Mouse (Mus musculus): ENCODE measurements around the gene Nsun3. TPM values are rescaled to one million over a fixed set of nuclear protein-coding genes. Genes with fewer than 3 reads are reported as not detected.

Nsun3 gene
- polyA plus RNA-seq, 1 experiment from 2014 or later, result 10.0 TPM

DNA sequence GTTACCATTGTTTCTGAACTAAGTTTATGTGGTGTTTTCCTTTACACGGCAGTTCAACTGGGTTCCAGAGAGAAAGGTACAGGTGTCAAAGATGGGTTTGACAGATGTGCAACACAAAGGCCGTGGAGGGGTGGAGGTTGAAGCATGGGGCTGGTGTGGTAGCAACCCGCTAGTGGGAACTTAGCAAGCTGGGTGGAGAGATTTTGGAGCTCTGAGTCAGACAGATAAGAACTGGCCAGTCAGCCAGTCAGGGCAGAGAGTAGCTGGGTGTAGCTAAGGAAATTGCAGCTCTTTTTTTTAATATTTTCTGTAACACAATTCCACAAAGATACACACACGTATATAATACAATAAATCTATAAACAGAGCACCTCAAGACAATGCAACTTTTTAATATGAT lies 24.2 kb upstream of the Nsun3 start:
- Histone ChIP-seq H3K9me3 (ENCODE audit: control insufficient read depth, low read length) (no peaks in the 10 kb centered on the region), H3K36me3 (ENCODE audit: control insufficient read depth, insufficient read depth, low read length) (no peaks in the 10 kb centered on the region), H3K27ac (ENCODE audit: low read depth, low read length) (no peak overlapping the region), H3K4me3 (ENCODE audit: low read depth, low read length) (no peak overlapping the region), H3K4me2 (no peak overlapping the region), H3K4me1 (ENCODE audit: control insufficient read depth, insufficient read depth, low read length) (no peaks in the 10 kb centered on the region), H3K27me3 (ENCODE audit: control insufficient read depth, insufficient read depth, low read length) (no peaks in the 10 kb centered on the region), H3K9ac (ENCODE audit: low read length) (no peak overlapping the region)
- ATAC-seq (ENCODE audit: low FRiP score), result no peak
- WGBS, result 88% methylated on average over 4 of the region's 4 CpGs
- no peak for DNase-seq (ENCODE audit: low spot score, missing footprints)

DNA sequence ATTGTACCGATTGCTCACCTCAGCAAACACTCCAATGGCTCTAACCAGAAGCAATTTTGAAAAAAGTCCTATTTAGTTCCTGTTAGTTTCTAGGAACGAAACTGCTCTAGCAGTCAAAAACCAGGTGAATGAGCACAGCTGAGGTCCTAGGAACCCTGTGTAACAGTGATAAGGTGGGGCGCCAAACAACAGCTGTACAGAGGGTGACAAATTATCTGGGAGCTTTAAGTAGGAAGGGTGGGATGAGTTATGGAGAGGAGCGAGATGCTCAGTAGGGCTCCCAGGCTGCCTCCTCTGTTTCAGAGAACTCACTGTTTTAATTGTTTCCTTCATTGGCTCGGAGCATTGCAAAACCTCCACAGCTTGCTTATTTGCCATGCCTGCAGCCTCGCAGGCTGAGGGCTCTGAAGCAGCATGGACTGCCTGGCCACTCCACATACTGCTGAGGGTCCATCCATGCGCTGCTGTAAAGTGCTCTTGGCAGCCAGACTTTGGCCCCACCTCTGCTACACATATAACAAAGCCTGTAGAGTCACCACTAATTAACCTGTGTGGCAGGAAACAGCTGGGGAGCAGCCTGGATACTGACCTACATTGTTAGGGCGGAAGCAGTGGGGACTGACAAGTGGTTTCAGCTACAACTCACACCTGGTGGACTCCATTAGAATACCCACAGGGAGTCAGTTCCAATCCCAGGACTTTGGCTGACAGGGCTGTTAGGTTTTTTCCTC lies 20.8 kb upstream of the Nsun3 start:
- WGBS, result 61% methylated on average over 8 of the region's 8 CpGs
- no peak for ATAC-seq (ENCODE audit: low FRiP score)

GRCm38 (mm10) chr16:62804621-62805020 lies 18.0 kb upstream of the Nsun3 start:
- 92% methylated on average over 3 of the region's 3 CpGs for WGBS
- Histone ChIP-seq H3K9ac (ENCODE audit: low read length) (no peak overlapping the region), H3K9me3 (ENCODE audit: control insufficient read depth, low read length) (no peaks in the 10 kb centered on the region), H3K36me3 (ENCODE audit: control insufficient read depth, insufficient read depth, low read length) (no peaks in the 10 kb centered on the region), H3K27me3 (ENCODE audit: control insufficient read depth, insufficient read depth, low read length) (no peaks in the 10 kb centered on the region), H3K4me3 (ENCODE audit: low read depth, low read length) (no peak overlapping the region), H3K4me2 (no peak overlapping the region), H3K4me1 (ENCODE audit: control insufficient read depth, insufficient read depth, low read length) (no peaks in the 10 kb centered on the region), H3K27ac (ENCODE audit: low read depth, low read length) (no peak overlapping the region)
- no peak for ATAC-seq (ENCODE audit: low FRiP score)
- DNase-seq (ENCODE audit: low spot score, missing footprints), result no peak

More for the DNA sequence above, 20.8 kb upstream of the Nsun3 start:
- Histone ChIP-seq H3K36me3 (ENCODE audit: control insufficient read depth, insufficient read depth, low read length) (no peaks in the 10 kb centered on the region), H3K27ac (ENCODE audit: low read depth, low read length) (no peak overlapping the region), H3K4me2 (no peak overlapping the region), H3K9me3 (ENCODE audit: control insufficient read depth, low read length) (no peaks in the 10 kb centered on the region), H3K4me1 (ENCODE audit: control insufficient read depth, insufficient read depth, low read length) (no peaks in the 10 kb centered on the region), H3K27me3 (ENCODE audit: control insufficient read depth, insufficient read depth, low read length) (no peaks in the 10 kb centered on the region), H3K9ac (ENCODE audit: low read length) (no peak overlapping the region), H3K4me3 (ENCODE audit: low read depth, low read length) (no peak overlapping the region)
- no peak for DNase-seq (ENCODE audit: low spot score, missing footprints)

DNA sequence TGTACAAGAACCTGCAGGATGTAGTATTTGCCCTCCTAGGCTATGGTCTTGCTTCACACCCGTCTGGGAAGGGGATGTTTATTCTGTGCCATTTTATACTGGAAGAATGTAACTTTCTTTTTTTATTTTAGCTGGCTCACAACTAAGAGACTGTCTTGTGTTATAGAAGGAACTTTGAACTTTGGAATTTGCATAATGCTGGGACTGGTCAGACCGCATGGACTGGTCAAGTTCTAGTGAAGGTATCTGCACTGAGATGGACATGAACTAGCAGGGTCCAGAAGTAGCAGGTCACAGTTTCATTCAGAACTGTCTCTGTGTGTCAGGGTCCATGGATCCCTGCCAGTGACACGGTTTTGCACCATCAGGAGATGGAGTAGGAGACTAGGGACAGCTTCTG lies 13.2 kb upstream of the Nsun3 start:
- Histone ChIP-seq H3K4me3 (ENCODE audit: low read depth, low read length) (no peak overlapping the region), H3K4me2 (no peak overlapping the region), H3K4me1 (ENCODE audit: control insufficient read depth, insufficient read depth, low read length) (no peaks in the 10 kb centered on the region), H3K27me3 (ENCODE audit: control insufficient read depth, insufficient read depth, low read length) (no peaks in the 10 kb centered on the region), H3K36me3 (ENCODE audit: control insufficient read depth, insufficient read depth, low read length) (no peaks in the 10 kb centered on the region), H3K27ac (ENCODE audit: low read depth, low read length) (no peak overlapping the region), H3K9ac (ENCODE audit: low read length) (no peak overlapping the region), H3K9me3 (ENCODE audit: control insufficient read depth, low read length) (no peaks in the 10 kb centered on the region)
- ATAC-seq (ENCODE audit: low FRiP score), result no peak
- WGBS, result 88% methylated on average over 3 of the region's 3 CpGs
- no peak for DNase-seq (ENCODE audit: low spot score, missing footprints)

GRCm38 (mm10) chr16:62799426-62799825 lies 12.8 kb upstream of the Nsun3 start:
- Histone ChIP-seq H3K27ac (ENCODE audit: low read depth, low read length) (no peak overlapping the region), H3K9me3 (ENCODE audit: control insufficient read depth, low read length) (no peaks in the 10 kb centered on the region), H3K36me3 (ENCODE audit: control insufficient read depth, insufficient read depth, low read length) (no peaks in the 10 kb centered on the region), H3K4me1 (ENCODE audit: control insufficient read depth, insufficient read depth, low read length) (no peaks in the 10 kb centered on the region), H3K27me3 (ENCODE audit: control insufficient read depth, insufficient read depth, low read length) (no peaks in the 10 kb centered on the region), H3K4me3 (ENCODE audit: low read depth, low read length) (no peak overlapping the region), H3K9ac (ENCODE audit: low read length) (no peak overlapping the region), H3K4me2 (no peak overlapping the region)
- no peak for ATAC-seq (ENCODE audit: low FRiP score)
- 85% methylated on average over 4 of the region's 4 CpGs for WGBS
- DNase-seq (ENCODE audit: low spot score, missing footprints), result no peak

DNA sequence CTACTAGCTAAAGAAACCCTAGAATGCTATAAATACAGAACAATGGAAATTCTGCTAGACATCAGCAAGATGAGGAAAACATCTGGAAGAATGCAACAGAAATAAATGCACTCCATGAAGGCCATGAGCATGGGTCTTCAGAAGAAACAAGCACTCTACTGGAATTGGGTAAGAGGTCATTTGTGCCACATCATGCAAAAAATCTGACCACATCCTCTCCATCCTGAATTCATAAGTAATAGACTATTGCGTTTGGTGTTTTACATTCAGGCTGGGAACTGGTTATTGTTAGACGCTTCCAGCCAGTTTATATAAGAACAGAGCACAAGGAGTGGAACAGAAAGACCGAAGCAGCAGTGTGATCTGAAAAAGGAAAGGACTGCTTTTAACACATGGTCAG lies 12.2 kb upstream of the Nsun3 start:
- WGBS, result 90% methylated on average over 3 of the region's 3 CpGs
- Histone ChIP-seq H3K9me3 (ENCODE audit: control insufficient read depth, low read length) (no peaks in the 10 kb centered on the region), H3K9ac (ENCODE audit: low read length) (no peak overlapping the region), H3K4me2 (no peak overlapping the region), H3K27me3 (ENCODE audit: control insufficient read depth, insufficient read depth, low read length) (no peaks in the 10 kb centered on the region), H3K4me3 (ENCODE audit: low read depth, low read length) (no peak overlapping the region), H3K4me1 (ENCODE audit: control insufficient read depth, insufficient read depth, low read length) (no peaks in the 10 kb centered on the region), H3K36me3 (ENCODE audit: control insufficient read depth, insufficient read depth, low read length) (no peaks in the 10 kb centered on the region), H3K27ac (ENCODE audit: low read depth, low read length) (no peak overlapping the region)
- ATAC-seq (ENCODE audit: low FRiP score) (no peak), DNase-seq (ENCODE audit: low spot score, missing footprints) (no peak)

- Histone ChIP-seq H3K36me3 (ENCODE audit: control insufficient read depth, insufficient read depth, low read length) (no peaks in the 10 kb centered on the region), H3K27me3 (ENCODE audit: control insufficient read depth, insufficient read depth, low read length) (no peaks in the 10 kb centered on the region), H3K9me3 (ENCODE audit: control insufficient read depth, low read length) (no peaks in the 10 kb centered on the region), H3K4me3 (ENCODE audit: low read depth, low read length) (no peak overlapping the region), H3K4me2 (no peak overlapping the region), H3K4me1 (ENCODE audit: control insufficient read depth, insufficient read depth, low read length) (no peaks in the 10 kb centered on the region), H3K9ac (ENCODE audit: low read length) (no peak overlapping the region), H3K27ac (ENCODE audit: low read depth, low read length) (no peak overlapping the region)
- WGBS, result 82% methylated on average over 1 of the region's 1 CpGs
- ATAC-seq (ENCODE audit: low FRiP score) (no peak), DNase-seq (ENCODE audit: low spot score, missing footprints) (no peak)
Measured at GRCm38 (mm10) chr16:62796608-62797007, 10.0 kb upstream of the Nsun3 start.

DNA sequence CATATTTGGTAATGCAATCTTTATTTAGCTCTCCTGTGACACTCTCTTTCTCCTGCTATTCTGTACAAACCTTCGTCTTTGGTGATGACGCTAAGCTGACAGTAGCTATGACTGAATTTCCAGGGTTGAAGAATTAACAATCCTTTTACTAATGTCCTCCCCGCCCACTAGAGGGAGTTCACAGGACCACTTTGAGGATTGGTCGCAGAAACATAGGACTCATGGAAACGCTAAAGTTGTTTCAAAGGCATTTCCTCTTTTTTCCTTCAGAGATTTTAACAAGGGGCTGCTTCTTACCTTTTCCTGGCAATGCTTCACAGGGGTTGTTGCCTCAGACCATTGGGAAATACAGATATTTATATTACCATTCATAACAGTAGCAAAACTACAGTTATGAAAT lies 4.4 kb downstream of the Nsun3 start:
- 65% methylated on average over 5 of the region's 5 CpGs for WGBS
- Histone ChIP-seq H3K36me3 (ENCODE audit: control insufficient read depth, insufficient read depth, low read length) (no peaks in the 10 kb centered on the region), H3K4me2 (no peak overlapping the region), H3K9ac (ENCODE audit: low read length) (no peak overlapping the region), H3K27me3 (ENCODE audit: control insufficient read depth, insufficient read depth, low read length) (no peaks in the 10 kb centered on the region), H3K4me3 (ENCODE audit: low read depth, low read length) (no peak overlapping the region), H3K27ac (ENCODE audit: low read depth, low read length) (no peak overlapping the region), H3K4me1 (ENCODE audit: control insufficient read depth, insufficient read depth, low read length) (peaks cover 8% of the 10 kb centered on the region; the same call in 1 of the 2 replicates), H3K9me3 (ENCODE audit: control insufficient read depth, low read length) (no peaks in the 10 kb centered on the region)
- no peak for ATAC-seq (ENCODE audit: low FRiP score)
- no peak for DNase-seq (ENCODE audit: low spot score, missing footprints)

- DNase-seq (ENCODE audit: low spot score, missing footprints) (no peak), ATAC-seq (ENCODE audit: low FRiP score) (no peak)
- H3K9me3 ChIP-seq (ENCODE audit: control insufficient read depth, low read length), result no peaks in the 10 kb centered on the region
- no peak overlapping the region for H3K4me2 ChIP-seq
- no peaks in the 10 kb centered on the region for H3K4me1 ChIP-seq (ENCODE audit: control insufficient read depth, insufficient read depth, low read length)
- whole genome bisulfite sequencing, result 89% methylated on average over 10 of the region's 10 CpGs
- no peak overlapping the region for H3K27ac ChIP-seq (ENCODE audit: low read depth, low read length)
- no peaks in the 10 kb centered on the region for H3K36me3 ChIP-seq (ENCODE audit: control insufficient read depth, insufficient read depth, low read length)
- H3K4me3 ChIP-seq (ENCODE audit: low read depth, low read length), result no peak overlapping the region
- H3K9ac ChIP-seq (ENCODE audit: low read length), result no peak overlapping the region
- no peaks in the 10 kb centered on the region for H3K27me3 ChIP-seq (ENCODE audit: control insufficient read depth, insufficient read depth, low read length)
Measured at GRCm38 (mm10) chr16:62778282-62778681, 8.3 kb downstream of the Nsun3 start.
